Mouse (Mus musculus): ENCODE measurements around the gene Ppara.

DNA sequence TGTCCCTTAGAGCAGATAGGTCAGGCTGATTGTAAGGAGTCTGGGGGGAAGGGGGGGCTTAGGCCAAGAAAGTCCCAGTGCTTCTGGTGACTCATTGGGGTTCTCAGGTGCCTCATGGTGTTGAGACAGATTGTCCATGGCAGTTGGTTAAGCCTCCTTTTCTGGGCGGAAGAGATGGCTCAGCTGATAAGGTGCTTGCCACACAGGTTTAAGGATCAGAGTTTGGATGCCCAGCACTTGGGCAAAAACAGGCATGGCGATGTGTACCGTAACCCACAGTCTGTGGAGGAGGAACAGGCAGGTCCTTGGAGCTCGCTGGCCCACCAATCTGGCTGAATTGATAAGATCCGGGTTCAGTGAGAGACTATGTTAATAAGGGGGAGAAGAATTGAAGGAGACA, 102.1 kb downstream of the Ppara start:
- no peak for TF ChIP-seq NELFE (IDR thresholded peaks at IDR 0.05; ENCODE audit: low read depth, low read length)
- no peak for TF ChIP-seq EP300 (IDR thresholded peaks at IDR 0.05; ENCODE audit: low read depth in 1 of 2, low read length in 2 of 2)
- no peak for TF ChIP-seq MYC (IDR thresholded peaks at IDR 0.05; ENCODE audit: low read depth, low read length)
- no peak for TF ChIP-seq CHD2 (IDR thresholded peaks at IDR 0.05; ENCODE audit: low read length)
- TF ChIP-seq ETS1 (IDR thresholded peaks at IDR 0.05; ENCODE audit: low read depth, low read length), result no peak
- TF ChIP-seq POLR2A (IDR thresholded peaks at IDR 0.05; ENCODE audit: control insufficient read depth in 1 of 2, insufficient read depth in 1 of 2, low read depth in 1 of 2, low read length in 2 of 2, poor library complexity in 1 of 2), result no peak
- no peak for TF ChIP-seq CTCF (IDR thresholded peaks at IDR 0.05 in 2 of 3, conservative IDR thresholded peaks at IDR 0.05 in 1 of 3; ENCODE audit: control insufficient read depth in 1 of 3, insufficient read depth in 1 of 3, low read depth in 2 of 3, low read length in 3 of 3, poor library complexity in 1 of 3, severe bottlenecking in 1 of 3)

Data from MEL (cell line).